Mouse (Mus musculus) cerebellum, adult 11 months (tissue): ENCODE measurements around the gene Mtr.
"Not testable (repeated sequence)": the region's sequence is repeated elsewhere in the genome, so short reads cannot be mapped to it uniquely, and the experiment has no call there.

Experiments
- DNase-seq: peaks from one replicate; pipeline ENCODE4 v3.0.0; 2022

Mtr gene

GRCm38 (mm10) chr13:12159288-12160120 lies 98.4 kb downstream of the Mtr start:
- DNase-seq, result no peak

GRCm38 (mm10) chr13:12153922-12154321 lies 104.0 kb downstream of the Mtr start:
- DNase-seq, result no peak

- no peak for DNase-seq
Measured at GRCm38 (mm10) chr13:12146918-12147507, 110.9 kb downstream of the Mtr start.

GRCm38 (mm10) chr13:12146402-12146801 lies 111.5 kb downstream of the Mtr start:
- no peak for DNase-seq

GRCm38 (mm10) chr13:12143347-12143746 lies 114.6 kb downstream of the Mtr start:
- DNase-seq, result no peak

- not testable (repeated sequence) for DNase-seq
Measured at GRCm38 (mm10) chr13:12136461-12136860, 121.5 kb downstream of the Mtr start.

GRCm38 (mm10) chr13:12133549-12133948 lies 124.4 kb downstream of the Mtr start:
- DNase-seq, result no peak
